Mouse (Mus musculus) cerebellum, adult 2 months (tissue): Measurements from ENCODE around the gene Hipk1. TPM values are rescaled to one million over a fixed set of nuclear protein-coding genes. Genes with fewer than 3 reads are reported as not detected.

Source experiments
- DNase-seq, 2 experiments: peaks; one replicate each; pipeline ENCODE4 v3.0.0; 2021
- H3K27ac ChIP-seq: fragments of 200-500 bp; 2 replicates; pipeline ENCODE4 v1.5.1; 2012; ENCODE audit warnings: low read length, control low read depth, inconsistent platforms; ENCODE audit not compliant: insufficient read depth
- H3K27me3 ChIP-seq: fragments of 200-500 bp; 2 replicates; pipeline ENCODE4 v1.6.1; 2012; ENCODE audit warnings: inconsistent platforms, mild to moderate bottlenecking, low read length, moderate library complexity; ENCODE audit not compliant: control insufficient read depth, insufficient read depth
- H3K4me1 ChIP-seq: fragments of 200-500 bp; 2 replicates; pipeline ENCODE4 v1.6.1; 2011; ENCODE audit warnings: low read length; ENCODE audit not compliant: control insufficient read depth, insufficient read depth
- H3K4me3 ChIP-seq: fragments of 200-500 bp; replicated peaks from 2 replicates; pipeline ENCODE3; 2011; ENCODE audit warnings: mild to moderate bottlenecking, low read depth, low read length, control low read depth; ENCODE audit not compliant: insufficient read depth
- CTCF ChIP-seq: fragments of 200-500 bp; IDR thresholded peaks from 2 replicates; pipeline ENCODE4 v1.5.1; 2011; ENCODE audit warnings: low read depth, mild to moderate bottlenecking, control low read depth, low read length, moderate library complexity, borderline replicate concordance; ENCODE audit not compliant: insufficient read depth
- POLR2A ChIP-seq: fragments of 200-500 bp; IDR thresholded peaks from 2 replicates; pipeline ENCODE4 v1.6.1; 2011; ENCODE audit warnings: low read length, control low read depth, borderline replicate concordance; ENCODE audit not compliant: insufficient read depth
- WGBS: fragments of 180-500 bp; shearing (Covaris S2); methylation state at CpG from one replicate; pipeline ENCODE4 v1.1.7; 2018; 5-methylcytosine and 5-hydroxymethylcytosine counted together
- polyA plus RNA-seq: library from polyadenylated mRNA; depleted of rRNA; stranded (reverse); fragments of >200 nt; gene quantifications from 2 replicates; pipeline ENCODE4 v1.2.3, GENCODE M21; 2012

Hipk1 gene
- polyA plus RNA-seq, 1 experiment: 59.6 TPM

DNA sequence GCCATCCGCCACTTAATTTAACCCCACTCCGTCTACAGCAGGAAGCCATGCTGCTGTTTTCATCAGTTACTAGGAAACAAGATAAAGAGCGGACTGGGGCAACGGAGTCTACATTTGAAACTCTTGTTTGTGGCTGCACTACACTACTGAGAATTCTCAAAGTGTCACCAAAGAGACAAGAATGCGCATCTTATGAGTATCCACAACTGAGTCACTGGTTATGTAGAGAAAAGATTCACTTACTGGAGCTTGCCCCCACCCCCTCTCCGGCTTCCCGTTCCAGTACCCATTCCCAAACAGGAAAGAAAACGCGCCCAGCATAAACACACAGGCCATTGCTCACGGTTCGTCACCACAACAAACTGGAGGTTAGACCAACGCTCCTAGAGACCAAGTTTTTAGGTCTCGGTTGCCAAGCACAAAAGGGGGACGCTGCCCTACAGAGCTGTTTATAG, 1.4 kb downstream of the Hipk1 start:
- DNase-seq: peak in 1 of 2 experiments; percentile 42
- WGBS: 1% methylated on average over 14 of the region's 14 CpGs
- H3K27me3 ChIP-seq: no peaks in the 10 kb centered on the region
- H3K4me3 ChIP-seq: peak overlapping the region; percentile 96
- H3K4me1 ChIP-seq: peaks cover 8% of the 10 kb centered on the region; the same call in 1 of the 2 replicates
- peak overlapping the region; percentile 92; the same call in 1 of the 2 replicates for H3K27ac ChIP-seq
- TF ChIP-seq CTCF: no peak
- TF ChIP-seq POLR2A: no peak

GRCm38 (mm10) chr3:103789096-103789495, 2.3 kb downstream of the Hipk1 start:
- Histone ChIP-seq H3K4me1 (peaks cover 8% of the 10 kb centered on the region; the same call in 1 of the 2 replicates), H3K27ac (no peak overlapping the region), H3K4me3 (peak overlapping the region; percentile 8), H3K27me3 (no peaks in the 10 kb centered on the region)
- 44% methylated on average over 7 of the region's 7 CpGs for WGBS
- DNase-seq: no peak
- TF ChIP-seq POLR2A (no peak), CTCF (no peak)

GRCm38 (mm10) chr3:103787225-103787624, 4.1 kb downstream of the Hipk1 start:
- TF ChIP-seq POLR2A (no peak), CTCF (no peak)
- 68% methylated on average over 7 of the region's 7 CpGs for WGBS
- Histone ChIP-seq H3K27ac (no peak overlapping the region), H3K27me3 (no peaks in the 10 kb centered on the region), H3K4me1 (peaks cover 8% of the 10 kb centered on the region; the same call in 1 of the 2 replicates), H3K4me3 (no peak overlapping the region)
- no peak for DNase-seq

- WGBS: 81% methylated on average over 4 of the region's 4 CpGs
- no peak for DNase-seq
- peaks cover 19% of the 10 kb centered on the region for H3K4me1 ChIP-seq
- no peak overlapping the region for H3K4me3 ChIP-seq
- TF ChIP-seq POLR2A: no peak
- no peak for TF ChIP-seq CTCF
- no peak overlapping the region for H3K27ac ChIP-seq
- no peaks in the 10 kb centered on the region for H3K27me3 ChIP-seq
Observed at GRCm38 (mm10) chr3:103782844-103783609, 8.3 kb downstream of the Hipk1 start.

DNA sequence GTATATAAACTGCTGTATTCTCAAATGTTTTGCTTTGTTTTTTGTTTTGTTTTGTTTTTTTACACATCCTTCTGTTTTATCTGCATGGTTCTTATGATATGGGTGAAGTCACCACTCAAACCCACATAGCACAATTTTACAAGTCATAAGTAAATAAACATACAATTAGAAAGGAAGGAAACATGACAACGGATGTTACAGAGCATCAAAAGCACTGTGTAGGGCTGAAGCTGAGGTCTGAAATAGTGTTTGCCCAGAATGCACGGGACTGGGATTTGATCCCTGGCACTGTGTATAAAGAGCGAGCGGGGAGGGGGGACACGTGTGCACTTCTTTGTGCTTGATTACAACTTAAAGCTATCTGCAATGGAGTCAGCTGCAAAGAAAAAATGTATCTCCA, 10.6 kb downstream of the Hipk1 start:
- WGBS: 64% methylated on average over 5 of the region's 5 CpGs
- TF ChIP-seq POLR2A (no peak), CTCF (no peak)
- peaks cover 31% of the 10 kb centered on the region for H3K4me1 ChIP-seq
- no peaks in the 10 kb centered on the region for H3K27me3 ChIP-seq
- H3K27ac ChIP-seq: no peak overlapping the region
- no peak overlapping the region for H3K4me3 ChIP-seq
- no peak for DNase-seq

DNA sequence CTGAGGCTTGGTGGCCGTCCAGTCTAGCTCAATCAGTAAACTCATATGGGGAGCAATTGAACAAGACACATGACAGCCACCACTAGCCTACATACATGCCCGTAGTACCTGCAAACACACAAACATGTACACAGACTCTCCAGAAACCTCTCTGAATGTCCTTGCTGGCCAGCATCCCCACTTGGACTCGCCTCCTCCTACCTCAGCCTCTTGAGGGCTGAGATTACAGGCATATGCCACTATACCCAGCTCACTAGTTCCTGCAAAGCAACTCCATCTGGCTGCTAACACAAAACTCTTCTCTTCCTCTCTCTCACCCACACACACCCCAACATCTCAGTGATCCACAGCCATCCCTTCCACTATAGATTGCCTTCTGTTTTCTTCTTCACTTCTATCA, 11.1 kb downstream of the Hipk1 start:
- Histone ChIP-seq H3K27me3 (no peaks in the 10 kb centered on the region), H3K27ac (peak overlapping the region; percentile 76), H3K4me3 (no peak overlapping the region), H3K4me1 (peaks cover 31% of the 10 kb centered on the region)
- TF ChIP-seq CTCF (no peak), POLR2A (no peak)
- peak; percentile 48 to 55 for DNase-seq
- WGBS: 37% methylated on average over 3 of the region's 3 CpGs

DNA sequence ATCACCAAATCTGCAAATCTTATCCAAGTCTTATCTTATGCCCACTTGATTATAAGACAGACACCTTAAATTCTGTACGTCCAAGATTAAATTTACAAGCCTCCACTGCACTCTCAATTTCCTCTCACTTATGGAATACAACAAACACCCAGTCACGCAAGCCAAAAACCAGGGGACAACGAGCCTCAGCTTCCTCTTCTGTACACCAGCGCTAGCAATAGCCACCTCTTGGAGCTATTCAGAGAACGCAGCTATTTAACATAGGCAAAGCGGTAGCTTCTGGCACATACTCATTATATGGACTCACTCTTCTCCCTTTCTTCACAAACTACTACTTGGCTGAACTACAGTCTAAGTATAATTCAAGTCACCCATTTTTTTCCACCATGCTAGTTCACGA, 12.2 kb downstream of the Hipk1 start:
- WGBS: 79% methylated on average over 7 of the region's 7 CpGs
- DNase-seq: no peak
- no peak overlapping the region for H3K4me3 ChIP-seq
- H3K4me1 ChIP-seq: peaks cover 27% of the 10 kb centered on the region
- H3K27ac ChIP-seq: no peak overlapping the region
- TF ChIP-seq CTCF: no peak
- no peaks in the 10 kb centered on the region for H3K27me3 ChIP-seq

DNA sequence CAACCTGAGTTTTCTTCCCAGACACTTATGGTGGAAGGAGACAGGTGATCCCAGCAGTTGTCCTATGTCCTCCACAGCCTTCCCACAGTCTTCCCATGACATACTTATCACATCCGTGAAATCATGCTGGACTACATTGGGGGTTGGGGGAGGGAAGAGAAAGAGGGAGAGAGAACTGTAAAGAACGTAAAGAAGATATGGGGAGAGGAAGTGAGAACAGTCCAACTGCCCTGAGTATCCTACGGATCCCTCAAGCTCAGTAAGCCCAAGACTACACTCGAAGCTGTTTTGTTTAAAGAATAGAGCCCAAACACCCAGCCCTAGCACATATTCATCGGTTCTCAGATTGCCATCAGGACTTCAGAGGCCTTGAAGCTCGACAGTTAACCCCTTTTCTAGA, 12.7 kb downstream of the Hipk1 start:
- Histone ChIP-seq H3K4me1 (peaks cover 28% of the 10 kb centered on the region), H3K27ac (0 out of 2 replicates have a peak overlapping the region, but pooled peaks have one; percentile 6), H3K27me3 (no peaks in the 10 kb centered on the region), H3K4me3 (no peak overlapping the region)
- TF ChIP-seq POLR2A (no peak), CTCF (no peak)
- 58% methylated on average over 6 of the region's 6 CpGs for WGBS
- DNase-seq: no peak
